Mouse (Mus musculus): ENCODE results near the gene Ubald2. TPM values are rescaled to one million over a fixed set of nuclear protein-coding genes. Genes with fewer than 3 reads are reported as not detected.

Gene Ubald2
- polyA plus RNA-seq, 1 experiment from 2014 or later, result 34.2 TPM

GRCm38 (mm10) chr11:116484261-116484660 is 50.4 kb downstream of the Ubald2 start:
- no peak for ATAC-seq (ENCODE audit: insufficient number of reproducible peaks, low FRiP score)
- Histone ChIP-seq H3K27me3 (replicated peaks) (no peaks in the 10 kb centered on the region), H3K9ac (no peak overlapping the region), H3K36me3 (peaks cover 87% of the 10 kb centered on the region), H3K4me2 (no peak overlapping the region), H3K9me3 (replicated peaks) (0 out of 2 replicates have a peak, but pooled peaks cover 3% of the 10 kb centered on the region), H3K4me1 (replicated peaks) (peaks cover 12% of the 10 kb centered on the region), H3K27ac (ENCODE audit: poor library complexity, severe bottlenecking) (no peak overlapping the region), H3K4me3 (no peak overlapping the region)
- WGBS, result 91% methylated on average over 8 of the region's 8 CpGs

- peaks cover 12% of the 10 kb centered on the region for H3K4me1 ChIP-seq (replicated peaks)
- no peak overlapping the region for H3K4me2 ChIP-seq
- no peak overlapping the region for H3K9ac ChIP-seq
- peaks cover 50% of the 10 kb centered on the region for H3K36me3 ChIP-seq
- 0 out of 2 replicates have a peak, but pooled peaks cover 3% of the 10 kb centered on the region for H3K9me3 ChIP-seq (replicated peaks)
- H3K4me3 ChIP-seq, result no peak overlapping the region
- no peak overlapping the region for H3K27ac ChIP-seq (ENCODE audit: poor library complexity, severe bottlenecking)
- H3K27me3 ChIP-seq (replicated peaks), result no peaks in the 10 kb centered on the region
- ATAC-seq (ENCODE audit: insufficient number of reproducible peaks, low FRiP score), result no peak
Measured at GRCm38 (mm10) chr11:116488207-116488606, 54.3 kb downstream of the Ubald2 start.

Other genes with a start within 250 kb of the Ubald2 start
- gene Ten1, start 235.2 kb upstream of the Ubald2 start, polyA plus RNA-seq (2016; fragmentation: Nextera tagmentation; extraction: Ambion mirVana), result 74.9 and 75.5 TPM in 2 replicates
- gene Acox1, start 235.0 kb upstream of the Ubald2 start, polyA plus RNA-seq (2016; fragmentation: Nextera tagmentation; extraction: Ambion mirVana), result 36.1 and 38.3 TPM in 2 replicates
- 0.53 and 0.84 TPM in 2 replicates for gene Evpl, start 196.0 kb upstream of the Ubald2 start, polyA plus RNA-seq (2016; fragmentation: Nextera tagmentation; extraction: Ambion mirVana)
- 73.9 and 74.8 TPM in 2 replicates for gene Srp68, start 159.9 kb upstream of the Ubald2 start, polyA plus RNA-seq (2016; fragmentation: Nextera tagmentation; extraction: Ambion mirVana)
- gene Galr2, start 153.2 kb upstream of the Ubald2 start, polyA plus RNA-seq (2016; fragmentation: Nextera tagmentation; extraction: Ambion mirVana), result 0.09 TPM in 1 of 2 replicates, not detected in the other
- 47.8 and 51.3 TPM in 2 replicates for gene Exoc7, start 126.9 kb upstream of the Ubald2 start, polyA plus RNA-seq (2016; fragmentation: Nextera tagmentation; extraction: Ambion mirVana)
- gene Foxj1, start 98.7 kb upstream of the Ubald2 start, polyA plus RNA-seq (2016; fragmentation: Nextera tagmentation; extraction: Ambion mirVana), result 0.15 and 0.40 TPM in 2 replicates
- gene Rnf157, start 21.1 kb upstream of the Ubald2 start, polyA plus RNA-seq (2016; fragmentation: Nextera tagmentation; extraction: Ambion mirVana), result 11.0 and 12.3 TPM in 2 replicates
- not detected in 2 replicates for gene Qrich2, start 32.1 kb downstream of the Ubald2 start, polyA plus RNA-seq (2016; fragmentation: Nextera tagmentation; extraction: Ambion mirVana)
- gene Prpsap1, start 60.1 kb downstream of the Ubald2 start, polyA plus RNA-seq (2016; fragmentation: Nextera tagmentation; extraction: Ambion mirVana), result 94.8 and 96.8 TPM in 2 replicates
- gene Sphk1, start 96.8 kb downstream of the Ubald2 start, polyA plus RNA-seq (2016; fragmentation: Nextera tagmentation; extraction: Ambion mirVana), result 1.6 and 2.1 TPM in 2 replicates
- 18.1 and 19.9 TPM in 2 replicates for gene Ube2o, start 147.4 kb downstream of the Ubald2 start, polyA plus RNA-seq (2016; fragmentation: Nextera tagmentation; extraction: Ambion mirVana)
- gene Aanat, start 152.3 kb downstream of the Ubald2 start, polyA plus RNA-seq (2016; fragmentation: Nextera tagmentation; extraction: Ambion mirVana), result not detected in 2 replicates
- gene Rhbdf2, start 192.9 kb downstream of the Ubald2 start, polyA plus RNA-seq (2016; fragmentation: Nextera tagmentation; extraction: Ambion mirVana), result 7.5 and 8.1 TPM in 2 replicates
- gene Prcd, start 219.4 kb downstream of the Ubald2 start, polyA plus RNA-seq (2016; fragmentation: Nextera tagmentation; extraction: Ambion mirVana), result 0.73 TPM in 1 of 2 replicates, not detected in the other
- gene Cygb, start 220.2 kb downstream of the Ubald2 start, polyA plus RNA-seq (2016; fragmentation: Nextera tagmentation; extraction: Ambion mirVana), result 1.3 and 1.4 TPM in 2 replicates